ENCODE assay signal across 9 mouse cellular contexts in genomic region chr1:150535770-150536534, GRCm38 (mm10).
DNase-seq lines count a peak whose midpoint lies in the region; ATAC-seq lines count a peak whose summit lies in the region.
"Had no signal": no experiment of that assay in that cellular context is flagged by ENCODE, and none has a peak within 500 bp of the region (broad histone marks: within the 10 kb centered on the region; RNA-seq: fewer than 3 reads in every experiment).

No protein-coding gene starts in this region.

- peak overlapping the region; percentile 62 for H3K27ac ChIP-seq in embryonic facial prominence, embryonic 11.5 days (replicated peaks; ENCODE audit: low read depth, low read length)
- peak overlapping the region; percentile 95 for H3K27ac ChIP-seq in limb, embryonic 12.5 days

- ATAC-seq in embryonic facial prominence, embryonic 11.5 days (replicated peaks; ENCODE audit: insufficient number of reproducible peaks, low FRiP score, low TSS enrichment, low read depth) = peak; percentile 50
- ATAC-seq in limb, embryonic 12.5 days (ENCODE audit: insufficient number of reproducible peaks, insufficient read depth, low FRiP score, low TSS enrichment, low read depth) = 0 out of 2 replicates have a peak, but pooled peaks have one; percentile 21
- ATAC-seq: Patski had no signal

- H3K36me3 ChIP-seq in embryonic facial prominence, embryonic 11.5 days (replicated peaks; ENCODE audit: control insufficient read depth, insufficient read depth, low read depth, low read length) = no peaks in the 10 kb centered on the region
- no peaks in the 10 kb centered on the region for H3K36me3 ChIP-seq in limb, embryonic 12.5 days

- H3K4me2 ChIP-seq in embryonic facial prominence, embryonic 11.5 days (ENCODE audit: low read depth, low read length) = no peak overlapping the region
- H3K4me2 ChIP-seq in limb, embryonic 12.5 days = peak overlapping the region; percentile 24

- H3K4me3 ChIP-seq in embryonic facial prominence, embryonic 11.5 days (ENCODE audit: low read depth, low read length) = no peak overlapping the region
- H3K4me3 ChIP-seq in limb, embryonic 12.5 days (replicated peaks) = no peak overlapping the region

- peak; percentile 6 for DNase-seq in ZHBTc4 (ENCODE audit: low read depth, low spot score)
- peak; percentile 72 for DNase-seq in embryonic facial prominence, embryonic 11.5 days (ENCODE audit: low spot score)
- DNase-seq in heart, postnatal 36 days = peak; percentile 3
- peak; percentile 6 for DNase-seq in ovary, adult 18-20 months (ENCODE audit: low spot score)
- DNase-seq in right cerebral cortex, postnatal 4 days = no peak
- DNase-seq in left cerebral cortex, postnatal 36 days (ENCODE audit: low spot score in 2 of 2) = no peak
- DNase-seq in thymus, postnatal 0 days (ENCODE audit: low spot score) = no peak

- H3K27me3 ChIP-seq in embryonic facial prominence, embryonic 11.5 days (ENCODE audit: control insufficient read depth, insufficient read depth, low read length) = no peaks in the 10 kb centered on the region
- no peaks in the 10 kb centered on the region for H3K27me3 ChIP-seq in limb, embryonic 12.5 days
- H3K27me3 ChIP-seq: Patski had no signal

- WGBS in embryonic facial prominence, embryonic 11.5 days = 11% methylated on average over 16 of the region's 16 CpGs
- 20% methylated on average over 16 of the region's 16 CpGs for WGBS in limb, embryonic 12.5 days

- peaks cover 3% of the 10 kb centered on the region; the same call in 1 of the 2 replicates for H3K4me1 ChIP-seq in embryonic facial prominence, embryonic 11.5 days (ENCODE audit: control insufficient read depth, insufficient read depth, low read length)
- peaks cover 38% of the 10 kb centered on the region for H3K4me1 ChIP-seq in limb, embryonic 12.5 days (replicated peaks)

- no peaks in the 10 kb centered on the region for H3K9me3 ChIP-seq in embryonic facial prominence, embryonic 11.5 days (replicated peaks; ENCODE audit: control insufficient read depth, low read length)
- no peaks in the 10 kb centered on the region for H3K9me3 ChIP-seq in limb, embryonic 12.5 days

- intact Hi-C loops in heart, postnatal 36 days (cut with DNase I) = no loop called here
- intact Hi-C loops in left cerebral cortex, postnatal 36 days (cut with DNase I) = no loop called here

- H3K9ac ChIP-seq in embryonic facial prominence, embryonic 11.5 days (replicated peaks; ENCODE audit: low read length) = peak overlapping the region; percentile 22; the same call in 1 of the 2 replicates
- H3K9ac ChIP-seq in limb, embryonic 12.5 days (replicated peaks) = peak overlapping the region; percentile 47

Comparison
In these comparisons a context has a peak if more than half of its experiments do, and no peak if none do; other contexts are left out.
1. DNase-seq: peak in ZHBTc4 (single experiment), embryonic facial prominence, embryonic 11.5 days (single experiment), heart, postnatal 36 days (2 of 2) and ovary, adult 18-20 months (single experiment); none in right cerebral cortex, postnatal 4 days (single experiment), left cerebral cortex, postnatal 36 days (0 of 2) and thymus, postnatal 0 days (single experiment).